Mouse (Mus musculus): ENCODE results near the gene Fam90a1a.

DNA sequence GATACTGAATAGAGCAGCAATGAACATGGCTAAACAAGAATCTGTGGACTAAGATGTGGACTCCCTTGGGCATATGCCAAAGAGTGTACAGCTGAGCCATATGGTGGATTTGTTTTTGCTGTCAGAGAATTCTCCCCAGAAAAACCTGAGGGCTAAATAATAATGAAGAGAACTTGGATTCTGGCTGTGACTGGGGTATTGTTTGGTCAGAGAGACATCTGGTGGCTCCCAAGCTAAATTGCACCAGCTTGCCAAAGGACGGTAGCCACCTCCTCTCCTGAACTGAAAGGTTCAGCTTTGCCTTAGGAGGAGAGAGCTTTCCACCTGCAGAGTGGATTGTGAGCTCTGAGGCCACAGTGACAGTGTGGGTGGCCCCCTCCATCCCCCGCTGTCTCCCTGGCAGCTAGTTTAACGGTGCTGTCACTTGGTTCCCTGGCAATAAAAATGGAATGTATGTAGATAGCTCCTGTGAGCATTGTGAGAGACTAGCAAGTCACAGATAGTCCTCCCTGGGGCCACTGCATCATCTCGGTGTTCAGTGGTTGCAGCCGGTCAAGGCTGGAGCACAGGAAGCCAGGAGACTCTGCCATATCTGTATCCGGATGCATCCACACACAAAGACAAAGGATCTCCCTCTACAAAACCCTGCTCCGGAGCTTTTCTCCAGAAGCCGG, 23.3 kb downstream of the Fam90a1a start:
- TF ChIP-seq CTCF (IDR thresholded peaks at IDR 0.05; ENCODE audit: extremely low read depth, insufficient read depth, insufficient read length, insufficient replicate concordance), result no peak
- no peak for TF ChIP-seq POLR2A (IDR thresholded peaks at IDR 0.05; ENCODE audit: low read depth, low read length)
